Mouse (Mus musculus) B cell, adult (primary cell): ENCODE data around the gene Cd151. TPM values are rescaled to one million over a fixed set of nuclear protein-coding genes. Genes with fewer than 3 reads are reported as not detected.

Source experiments
- total RNA-seq: library from RNA; stranded (reverse); gene quantifications from 4 replicates; pipeline ENCODE4 v1.2.4, GENCODE M21; 2023; ENCODE audit not compliant: inconsistent age

Gene Cd151
- 8.1 to 14.8 TPM (median 10.3 TPM) in 4 replicates for total RNA-seq

DNA sequence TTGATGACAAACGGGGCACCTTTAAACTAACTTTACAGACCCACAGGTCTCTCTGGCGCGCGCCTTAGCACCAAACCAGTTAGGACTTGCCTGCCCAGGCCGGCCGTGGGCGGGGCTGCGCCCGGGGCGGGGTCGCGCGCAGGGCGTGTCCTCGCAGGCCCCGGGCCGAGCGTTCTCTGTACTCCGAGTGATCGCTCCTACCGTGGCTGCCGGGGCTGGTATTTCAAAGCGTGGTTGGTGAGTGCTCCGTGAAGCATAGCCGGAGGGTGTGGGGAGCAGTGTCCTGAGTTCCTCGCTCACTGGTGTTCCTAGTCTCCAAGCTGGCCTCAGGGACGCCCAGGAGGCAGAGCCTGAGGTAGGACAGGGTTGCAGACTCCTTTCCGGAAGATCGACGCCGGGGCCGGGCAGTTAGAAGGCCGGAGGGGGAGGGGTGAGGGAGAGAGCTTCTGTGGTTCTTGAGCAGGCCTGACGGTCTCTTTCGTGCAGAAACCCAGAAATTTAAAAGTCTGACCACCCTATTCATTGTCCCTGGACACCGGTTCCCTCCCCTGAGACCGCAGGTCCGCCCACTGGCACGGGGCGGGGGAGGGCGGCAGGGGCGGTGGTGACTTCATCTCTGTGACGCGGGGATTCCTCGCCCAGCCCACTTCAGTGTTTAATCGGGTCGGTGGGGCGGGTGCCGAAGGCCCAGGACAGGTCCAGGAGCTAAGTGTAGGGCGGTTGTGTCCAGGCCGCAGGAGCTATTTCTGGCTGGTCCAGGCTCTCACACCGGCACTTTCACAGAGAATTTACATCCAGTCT is at the start of gene Cd151:
Gene Cd151, plus strand, starts transcription at position 163 of the 801 bp plus-strand sequence.

DNA sequence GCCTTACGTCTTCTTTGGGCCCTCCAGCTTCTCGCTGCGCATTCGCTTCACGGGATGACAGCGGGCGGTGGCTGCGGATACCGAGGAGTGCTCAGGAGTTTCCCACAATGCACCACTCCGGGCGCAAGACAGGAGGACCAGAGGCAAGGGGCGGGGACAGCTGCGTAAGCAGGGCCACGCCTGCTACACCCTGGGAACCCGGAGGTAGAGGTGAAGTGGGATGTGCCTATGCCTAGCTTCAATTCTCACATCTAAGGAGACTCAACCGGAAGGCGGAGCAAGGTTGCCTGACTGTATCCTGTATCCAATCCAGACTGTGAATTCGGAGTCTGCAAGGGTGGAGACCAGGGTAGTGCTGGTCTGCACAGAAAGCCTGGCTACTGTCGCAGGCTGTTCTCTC is 37.9 kb upstream of the Cd151 start, which contains the start of gene Cend1:
Gene Cend1, minus strand, starts transcription at position 182 of the 400 bp plus-strand sequence.

GRCm38 (mm10) chr7:141437178-141438120 is 29.7 kb upstream of the Cd151 start, which contains the start of gene Slc25a22:
Gene Slc25a22 (minus strand): TSS chr7:141437892.

DNA sequence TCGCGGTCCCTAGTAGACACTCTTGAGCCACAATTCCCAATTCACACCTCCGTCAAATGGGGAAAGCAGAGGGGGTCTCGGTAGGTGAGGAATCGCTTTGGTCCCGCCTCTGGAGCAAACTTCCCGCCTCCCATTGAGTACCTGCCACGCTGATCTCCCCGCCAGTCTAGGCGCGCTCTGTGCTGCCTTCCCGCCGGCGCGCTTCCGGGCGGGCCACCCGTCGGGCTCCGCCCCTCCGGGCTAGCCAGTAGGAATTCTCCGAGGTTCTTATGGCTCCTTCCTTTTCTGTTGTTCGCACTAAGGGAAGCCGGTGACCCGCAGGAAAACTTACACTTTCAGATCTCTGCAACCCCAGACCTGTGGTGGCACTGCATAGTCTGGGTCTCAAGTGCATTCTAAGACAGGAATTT is 23.4 kb upstream of the Cd151 start, which contains the start of gene Pidd1:
Gene Pidd1, minus strand, starts transcription at position 198 of the 410 bp plus-strand sequence.

DNA sequence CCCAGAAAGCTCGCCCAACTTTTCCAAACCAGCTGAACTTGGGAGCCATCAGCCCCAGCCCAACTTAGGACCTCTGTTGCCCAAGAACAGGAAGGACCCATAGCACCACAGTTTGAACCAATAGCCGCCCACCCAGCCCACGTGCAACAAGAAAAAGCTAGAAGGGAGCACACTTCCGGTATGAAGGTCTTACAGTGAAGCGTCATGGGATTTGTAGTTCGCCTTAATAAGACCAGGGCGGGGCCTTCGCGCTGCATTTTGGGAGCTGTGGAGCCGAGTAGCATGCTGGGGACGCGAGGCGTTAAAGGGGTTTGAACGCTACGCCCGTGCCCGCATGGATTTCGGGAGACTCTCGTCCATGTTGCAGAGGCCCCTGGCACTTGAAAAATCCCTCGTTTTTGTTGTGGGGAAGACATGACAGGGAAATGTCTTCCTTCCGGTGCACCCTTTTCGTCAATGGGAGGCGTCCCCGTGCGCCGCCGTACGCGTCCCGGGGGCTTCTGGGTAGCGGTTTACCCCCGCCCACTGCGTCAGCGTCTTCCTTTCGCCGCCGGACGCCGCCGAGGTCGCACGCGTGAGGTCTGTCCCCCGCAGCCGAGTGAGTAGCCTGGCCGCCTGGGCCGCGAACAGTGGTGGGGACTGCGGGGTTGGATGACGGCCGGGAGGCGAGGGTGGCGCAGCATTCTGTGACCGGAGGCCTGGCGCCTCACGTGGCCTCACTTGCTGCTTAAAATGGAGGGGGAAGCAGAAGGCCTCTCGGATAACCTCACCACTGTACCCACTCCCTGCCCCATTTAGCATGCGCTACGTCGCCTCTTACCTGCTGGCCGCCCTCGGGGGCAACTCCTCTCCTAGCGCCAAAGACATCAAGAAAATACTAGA is 19.8 kb upstream of the Cd151 start, which contains the start of gene Rplp2:
Gene Rplp2, plus strand, starts transcription at position 261 of the 882 bp plus-strand sequence.

DNA sequence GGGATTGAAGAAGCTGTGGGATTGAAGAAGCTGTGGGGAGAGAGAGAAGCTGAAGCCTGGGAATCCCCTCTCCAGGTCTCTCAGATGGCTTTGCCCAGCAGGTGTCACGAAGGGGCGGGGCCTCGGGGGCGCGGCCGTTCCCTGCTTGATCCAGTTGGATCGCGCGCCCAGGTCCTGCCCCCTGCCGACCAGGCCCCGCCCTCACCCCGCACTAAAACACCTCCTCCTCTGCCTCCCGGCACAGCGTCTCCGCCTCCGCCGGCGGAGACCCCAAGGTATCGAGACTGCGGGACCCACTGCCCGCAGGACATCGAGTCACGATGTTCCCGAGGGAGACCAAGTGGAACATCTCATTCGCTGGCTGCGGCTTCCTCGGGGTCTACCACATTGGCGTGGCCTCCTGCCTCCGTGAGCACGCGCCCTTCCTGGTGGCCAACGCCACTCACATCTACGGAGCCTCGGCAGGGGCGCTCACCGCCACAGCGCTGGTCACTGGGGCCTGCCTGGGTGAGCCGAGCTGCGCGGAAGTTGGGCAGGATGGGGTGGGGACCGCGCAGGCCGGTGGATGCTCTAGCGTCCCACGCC is 12.1 kb upstream of the Cd151 start, which contains the start of gene Pnpla2:
Gene Pnpla2, plus strand, starts transcription at position 232 of the 585 bp plus-strand sequence.

DNA sequence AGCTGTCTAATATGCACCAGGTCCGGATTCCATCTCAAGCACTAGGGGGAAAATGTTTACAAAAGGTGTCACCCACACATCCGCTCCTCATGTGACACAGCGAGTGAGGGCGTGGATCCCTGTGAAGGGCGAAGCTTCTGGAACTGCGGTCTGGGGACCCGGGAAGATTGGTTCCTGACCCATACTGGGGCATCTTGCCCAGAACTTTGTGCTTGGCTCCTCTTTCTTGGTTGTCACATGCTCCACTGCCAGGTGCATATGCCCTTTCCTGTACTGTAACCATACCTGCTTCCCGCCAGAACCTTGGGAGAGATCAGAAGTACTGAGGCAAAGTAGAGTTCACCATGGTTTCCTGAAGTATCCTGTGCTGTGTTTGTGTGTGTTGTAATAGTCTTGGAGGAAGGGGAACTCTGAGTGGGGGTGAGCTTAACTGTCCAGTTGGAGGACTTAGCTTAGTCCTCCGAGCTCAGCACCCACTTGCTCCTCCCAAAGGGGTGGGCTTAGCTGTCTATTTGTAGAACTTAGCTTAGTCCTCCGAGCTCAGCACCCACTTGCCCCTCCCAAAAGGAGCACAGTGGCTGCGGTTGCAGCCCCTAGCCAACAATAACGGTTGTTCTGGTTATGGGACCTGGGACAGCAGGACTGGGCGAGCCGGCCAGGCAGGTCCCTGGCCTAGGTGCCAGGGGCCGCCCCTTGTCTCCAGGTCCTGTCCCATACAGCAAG is 6.6 kb upstream of the Cd151 start, which contains the start of gene Cracr2b:
Gene Cracr2b, plus strand, starts transcription at position 704 of the 723 bp plus-strand sequence.

DNA sequence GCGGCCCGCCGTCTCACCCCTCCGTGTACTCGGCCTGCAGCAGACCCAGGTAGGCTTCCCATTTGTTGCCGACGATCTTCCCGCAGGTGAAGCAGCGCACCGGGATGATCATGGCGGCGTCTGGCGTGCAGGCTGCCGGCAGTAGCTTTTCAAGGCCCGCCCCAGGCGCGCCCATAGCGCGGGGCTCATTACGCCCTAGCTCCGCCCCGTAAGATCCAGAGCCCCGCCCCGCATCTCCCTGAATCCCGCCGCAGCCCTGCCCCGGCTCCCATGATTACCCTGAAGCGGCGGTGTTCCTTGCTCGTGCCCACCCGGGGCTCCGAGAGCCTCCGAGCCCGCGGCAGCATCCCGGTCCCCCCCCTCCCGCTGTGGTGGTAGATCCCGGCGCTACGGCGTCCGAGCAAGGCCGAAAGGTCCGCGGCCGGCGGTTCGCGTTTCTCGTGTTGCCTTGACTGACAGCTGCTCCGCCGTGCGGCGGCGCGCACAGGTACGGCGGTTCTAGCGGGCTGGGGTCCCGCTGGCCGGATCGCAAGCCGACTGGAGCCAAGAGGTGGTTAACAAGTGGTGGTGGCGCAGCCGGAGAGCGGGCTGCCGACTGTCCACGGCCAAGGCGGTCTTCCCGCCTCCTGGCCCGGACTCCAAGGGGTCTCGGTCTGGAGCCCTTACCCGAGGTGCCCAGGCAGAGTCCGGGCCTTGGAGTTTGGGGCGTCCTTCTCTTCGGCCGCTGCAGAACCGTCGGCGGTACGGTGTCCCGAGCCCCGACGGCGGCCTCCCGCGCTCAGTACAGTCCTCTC is 8.0 kb downstream of the Cd151 start, which contains the start of the genes Polr2l and Tspan4:
Gene Polr2l, minus strand, starts transcription at position 122 of the 794 bp plus-strand sequence.
Gene Tspan4, plus strand, starts transcription at position 230 of the 794 bp plus-strand sequence.

Other genes with a start within 250 kb of the Cd151 start
- 136 to 148 TPM (median 141 TPM) in 4 replicates for gene Phrf1, start 238.6 kb upstream of the Cd151 start, total RNA-seq
- gene Irf7, start 200.9 kb upstream of the Cd151 start, total RNA-seq = 32.3 to 66.0 TPM (median 40.5 TPM) in 4 replicates
- not detected in 4 replicates for gene Cdhr5, start 190.6 kb upstream of the Cd151 start, total RNA-seq
- not detected in 4 replicates for gene Sct, start 188.3 kb upstream of the Cd151 start, total RNA-seq
- gene Drd4, start 175.4 kb upstream of the Cd151 start, total RNA-seq = not detected in 4 replicates
- 33.9 to 38.7 TPM (median 37.0 TPM) in 4 replicates for gene Deaf1, start 139.7 kb upstream of the Cd151 start, total RNA-seq
- gene Tmem80, start 139.7 kb upstream of the Cd151 start, total RNA-seq = 14.7 to 20.5 TPM (median 19.9 TPM) in 4 replicates
- 1.2 TPM in 1 of 4 replicates, not detected in the others for gene Eps8l2, start 128.5 kb upstream of the Cd151 start, total RNA-seq
- 139 to 149 TPM (median 140 TPM) in 4 replicates for gene Taldo1, start 75.2 kb upstream of the Cd151 start, total RNA-seq
- 34.1 to 35.8 TPM (median 34.8 TPM) in 4 replicates for gene Gatd1, start 53.3 kb upstream of the Cd151 start, total RNA-seq
- gene Cend1, start 37.9 kb upstream of the Cd151 start, total RNA-seq = not detected in 4 replicates
- 44.4 to 46.9 TPM (median 46.3 TPM) in 4 replicates for gene Slc25a22, start 29.5 kb upstream of the Cd151 start, total RNA-seq
- 5.6 to 6.9 TPM (median 6.6 TPM) in 4 replicates for gene Pidd1, start 23.4 kb upstream of the Cd151 start, total RNA-seq
- 2,310 to 2,622 TPM (median 2,359 TPM) in 4 replicates for gene Rplp2, start 20.0 kb upstream of the Cd151 start, total RNA-seq
- gene Pnpla2, start 12.2 kb upstream of the Cd151 start, total RNA-seq = 49.9 to 60.8 TPM (median 54.8 TPM) in 4 replicates
- not detected in 4 replicates for gene Cracr2b, start 6.3 kb upstream of the Cd151 start, total RNA-seq
- gene Polr2l, start 7.7 kb downstream of the Cd151 start, total RNA-seq = 16.3 to 21.7 TPM (median 16.8 TPM) in 4 replicates
- gene Tspan4, start 7.8 kb downstream of the Cd151 start, total RNA-seq = 2.1 to 4.1 TPM (median 3.3 TPM) in 4 replicates
- gene Chid1, start 72.5 kb downstream of the Cd151 start, total RNA-seq = 21.3 to 25.0 TPM (median 22.2 TPM) in 4 replicates
- 37.2 to 43.5 TPM (median 39.6 TPM) in 4 replicates for gene Ap2a2, start 94.8 kb downstream of the Cd151 start, total RNA-seq
- gene Muc6, start 187.9 kb downstream of the Cd151 start, total RNA-seq = not detected in 4 replicates
- gene Muc2, start 222.9 kb downstream of the Cd151 start, total RNA-seq = not detected in 4 replicates